ENCODE assay signal across 28 mouse cellular contexts in the genomic region with DNA sequence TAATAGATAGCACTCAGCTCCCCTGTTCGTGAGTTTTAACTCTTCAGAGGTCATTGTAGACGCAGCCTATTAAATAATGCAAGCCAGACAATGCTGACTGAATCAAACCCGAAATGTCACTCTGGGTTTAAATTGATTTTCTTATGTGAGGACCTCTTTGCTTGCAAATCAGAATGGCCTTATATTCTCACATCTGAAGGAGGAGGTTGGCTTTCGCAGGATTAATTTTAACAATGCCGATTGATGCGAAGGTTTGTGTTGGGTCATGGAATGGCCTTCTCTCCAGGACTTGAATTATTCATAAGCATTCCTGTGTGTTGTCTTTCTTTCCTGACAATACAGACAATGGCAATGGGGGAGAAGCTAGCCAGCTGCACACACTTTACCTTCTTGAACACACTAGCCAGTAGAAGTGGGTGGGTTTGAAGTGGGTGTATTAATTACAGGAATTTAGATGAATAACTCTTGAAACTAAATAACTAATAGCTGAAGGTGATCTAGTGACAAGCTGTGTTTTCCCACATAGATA.
DNase-seq lines count a peak whose midpoint lies in the region; ATAC-seq lines count a peak whose summit lies in the region.
"Had no signal": no experiment of that assay in that cellular context is flagged by ENCODE, and none has a peak within 500 bp of the region (broad histone marks: within the 10 kb centered on the region; RNA-seq: fewer than 3 reads in every experiment).

No protein-coding gene starts in this region.

- H3K4me3 ChIP-seq in hindbrain, embryonic 10.5 days: no peak overlapping the region
- H3K4me3 ChIP-seq in hindbrain, embryonic 16.5 days (ENCODE audit: low read length): no peak overlapping the region
- no peak overlapping the region for H3K4me3 ChIP-seq in neural tube, embryonic 11.5 days (ENCODE audit: low read depth, low read length)
- H3K4me3 ChIP-seq: embryonic facial prominence, embryonic 15.5 days; heart, embryonic 10.5 days; heart, embryonic 15.5 days; limb, embryonic 13.5 days; lung, embryonic 15.5 days; neural tube, embryonic 15.5 days had no signal

- no peaks in the 10 kb centered on the region for H3K27me3 ChIP-seq in hindbrain, embryonic 10.5 days (ENCODE audit: insufficient read depth, poor library complexity, severe bottlenecking)
- H3K27me3 ChIP-seq in hindbrain, embryonic 16.5 days (replicated peaks; ENCODE audit: control insufficient read depth, insufficient read depth, low read length): no peaks in the 10 kb centered on the region
- no peaks in the 10 kb centered on the region for H3K27me3 ChIP-seq in neural tube, embryonic 11.5 days (ENCODE audit: control insufficient read depth, insufficient read depth, low read length)
- H3K27me3 ChIP-seq: heart, embryonic 15.5 days; limb, embryonic 13.5 days; lung, embryonic 15.5 days; neural tube, embryonic 15.5 days; Patski had no signal

- H3K9me3 ChIP-seq in hindbrain, embryonic 10.5 days: no peaks in the 10 kb centered on the region; the same call in 1 of the 2 replicates
- no peaks in the 10 kb centered on the region for H3K9me3 ChIP-seq in hindbrain, embryonic 16.5 days (ENCODE audit: control insufficient read depth, low read length)
- no peaks in the 10 kb centered on the region for H3K9me3 ChIP-seq in neural tube, embryonic 11.5 days (ENCODE audit: control insufficient read depth, low read length)
- H3K9me3 ChIP-seq: embryonic facial prominence, embryonic 15.5 days; heart, embryonic 10.5 days; heart, embryonic 15.5 days; limb, embryonic 13.5 days; lung, embryonic 15.5 days had no signal

- WGBS in hindbrain, embryonic 10.5 days: 44% methylated on average over 6 of the region's 6 CpGs
- WGBS in hindbrain, embryonic 16.5 days: 35% methylated on average over 6 of the region's 6 CpGs
- WGBS in neural tube, embryonic 11.5 days: 50% methylated on average over 6 of the region's 6 CpGs

- H3K27ac ChIP-seq in hindbrain, embryonic 10.5 days: peak overlapping the region; percentile 75
- no peak overlapping the region for H3K27ac ChIP-seq in hindbrain, embryonic 16.5 days (ENCODE audit: low read depth, low read length)
- no peak overlapping the region for H3K27ac ChIP-seq in neural tube, embryonic 11.5 days (ENCODE audit: low read depth, low read length)
- H3K27ac ChIP-seq: embryonic facial prominence, embryonic 15.5 days; heart, embryonic 10.5 days; heart, embryonic 15.5 days; kidney, postnatal 0 days; limb, embryonic 13.5 days; lung, embryonic 15.5 days; neural tube, embryonic 15.5 days; stomach, postnatal 0 days had no signal

- no peaks in the 10 kb centered on the region for H3K36me3 ChIP-seq in hindbrain, embryonic 10.5 days
- H3K36me3 ChIP-seq in hindbrain, embryonic 16.5 days (ENCODE audit: control insufficient read depth, insufficient read depth, low read length): no peaks in the 10 kb centered on the region
- no peaks in the 10 kb centered on the region for H3K36me3 ChIP-seq in neural tube, embryonic 11.5 days (ENCODE audit: control insufficient read depth, insufficient read depth, low read length)
- H3K36me3 ChIP-seq: embryonic facial prominence, embryonic 15.5 days; G1E; heart, embryonic 10.5 days; heart, embryonic 15.5 days; limb, embryonic 13.5 days; lung, embryonic 15.5 days; neural tube, embryonic 15.5 days had no signal

- peak; percentile 29 for DNase-seq in embryo, embryonic 10.5 days (ENCODE audit: low spot score)
- DNase-seq in embryo, embryonic 11 days: no peak
- peak; percentile 10 for DNase-seq in hindbrain, embryonic 10.5 days (ENCODE audit: low spot score)
- DNase-seq in neural tube, embryonic 11.5 days (ENCODE audit: low spot score): peak; percentile 13
- DNase-seq in neural tube, embryonic 10.5 days (ENCODE audit: extremely low spot score, low spot score): no peak
- DNase-seq in cerebellum, postnatal 10 days: no peak
- no peak for DNase-seq in thymus, adult 18-20 months
- DNase-seq: cerebellum, adult 11 months; cerebellum, adult 9-10 months; gastrocnemius, postnatal 10 days; kidney, adult 8-10 months; kidney, postnatal 4 days; right cerebral cortex, postnatal 4 days; thymus, adult 2 months; thymus, postnatal 36 days had no signal

- peaks cover 31% of the 10 kb centered on the region for H3K4me1 ChIP-seq in hindbrain, embryonic 10.5 days (replicated peaks)
- peaks cover 7% of the 10 kb centered on the region for H3K4me1 ChIP-seq in hindbrain, embryonic 16.5 days (ENCODE audit: control insufficient read depth, insufficient read depth, low read depth, low read length)
- peaks cover 5% of the 10 kb centered on the region; the same call in 1 of the 2 replicates for H3K4me1 ChIP-seq in neural tube, embryonic 11.5 days (ENCODE audit: control insufficient read depth, insufficient read depth, low read length)
- H3K4me1 ChIP-seq: embryonic facial prominence, embryonic 15.5 days; heart, embryonic 10.5 days; heart, embryonic 15.5 days; lung, embryonic 15.5 days had no signal

- H3K9ac ChIP-seq in hindbrain, embryonic 16.5 days (ENCODE audit: low read depth, low read length): no peak overlapping the region
- H3K9ac ChIP-seq in neural tube, embryonic 11.5 days (ENCODE audit: low read length): no peak overlapping the region
- H3K9ac ChIP-seq: embryonic facial prominence, embryonic 15.5 days; heart, embryonic 15.5 days; limb, embryonic 13.5 days; lung, embryonic 15.5 days; neural tube, embryonic 15.5 days had no signal

- no peak for ATAC-seq in hindbrain, embryonic 16.5 days
- no peak for ATAC-seq in neural tube, embryonic 11.5 days (ENCODE audit: insufficient read depth, low FRiP score, low TSS enrichment)
- ATAC-seq: intestine, embryonic 16.5 days had no signal

- no peak overlapping the region for H3K4me2 ChIP-seq in hindbrain, embryonic 16.5 days (ENCODE audit: low read length)
- H3K4me2 ChIP-seq in neural tube, embryonic 11.5 days (ENCODE audit: low read depth): no peak overlapping the region
- H3K4me2 ChIP-seq: embryonic facial prominence, embryonic 15.5 days; heart, embryonic 15.5 days; limb, embryonic 13.5 days; liver, embryonic 11.5 days; lung, embryonic 15.5 days; neural tube, embryonic 15.5 days had no signal

Comparison
In these comparisons a context has a peak if more than half of its experiments do, and no peak if none do; other contexts are left out.
1. DNase-seq: peak in embryo, embryonic 10.5 days (single experiment), hindbrain, embryonic 10.5 days (single experiment) and neural tube, embryonic 11.5 days (single experiment); none in embryo, embryonic 11 days (single experiment), neural tube, embryonic 10.5 days (single experiment), cerebellum, postnatal 10 days (0 of 2) and thymus, adult 18-20 months (0 of 2).